Mouse (Mus musculus) C2C12 (cell line): ENCODE results near the gene Tmem273. TPM values are rescaled to one million over a fixed set of nuclear protein-coding genes. Genes with fewer than 3 reads are reported as not detected.

Experiments used
- H3K27me3 ChIP-seq: one replicate; pipeline ENCODE4 v1.6.1; 2011; ENCODE audit not compliant: control insufficient read depth, insufficient read depth, insufficient read length
- H3K36me3 ChIP-seq: one replicate; pipeline ENCODE4 v1.6.1; 2011; ENCODE audit not compliant: control insufficient read depth, insufficient read depth
- H3K4me3 ChIP-seq: one replicate; pipeline ENCODE4 v1.5.1; 2011; ENCODE audit warnings: mild to moderate bottlenecking, control low read depth; ENCODE audit not compliant: poor library complexity, insufficient read depth, severe bottlenecking
- H3K79me2 ChIP-seq: one replicate; pipeline ENCODE4 v1.6.1; 2011; ENCODE audit not compliant: control insufficient read depth, insufficient read depth
- H3K79me3 ChIP-seq: one replicate; pipeline ENCODE4 v1.6.1; 2011; ENCODE audit warnings: low read depth, control low read depth
- H3ac ChIP-seq: one replicate; pipeline ENCODE3; 2011; ENCODE audit warnings: low read depth; ENCODE audit not compliant: control insufficient read depth, insufficient read length
- CEBPB ChIP-seq: IDR thresholded peaks from one replicate; pipeline ENCODE4 v1.6.1; 2011; ENCODE audit warnings: low read depth, mild to moderate bottlenecking, control low read depth, moderate library complexity
- CTCF ChIP-seq: IDR thresholded peaks from one replicate; pipeline ENCODE4 v1.5.1; 2011; ENCODE audit not compliant: control insufficient read depth, insufficient read depth, insufficient read length
- FOSL1 ChIP-seq: IDR thresholded peaks from one replicate; pipeline ENCODE4 v1.8.0; 2011; ENCODE audit warnings: mild to moderate bottlenecking, low read length; ENCODE audit not compliant: poor library complexity, insufficient read depth, severe bottlenecking
- MAX ChIP-seq: IDR thresholded peaks from one replicate; pipeline ENCODE4 v1.6.1; 2011; ENCODE audit warnings: mild to moderate bottlenecking, control low read depth
- MYOD1 ChIP-seq: IDR thresholded peaks from one replicate; pipeline ENCODE4 v1.6.1; 2011; ENCODE audit warnings: low read depth; ENCODE audit not compliant: control insufficient read depth, insufficient read length
- MYOG ChIP-seq: IDR thresholded peaks from one replicate; pipeline ENCODE4 v1.6.1; 2011; ENCODE audit not compliant: control insufficient read depth, insufficient read length; ENCODE audit errors: extremely low read depth
- USF1 ChIP-seq: IDR thresholded peaks from one replicate; pipeline ENCODE4 v1.6.1; 2011; ENCODE audit warnings: low read depth, mild to moderate bottlenecking, control low read depth, moderate library complexity
- long read RNA-seq, 2 experiments: library from polyadenylated mRNA; unstranded; transcript quantifications; one replicate each; pipeline ENCODE4 v2.0.0; 2019 to 2020
- polyA plus RNA-seq: library from polyadenylated mRNA; unstranded; fragments of >200 nt; fragmentation: generic; extraction: Trizol; gene quantifications from one replicate; pipeline ENCODE4 v1.2.1, GENCODE M21; 2012; ENCODE audit warnings: missing spikeins

The Tmem273 gene
- polyA plus RNA-seq: 0.05 TPM
- long read RNA-seq, experiment 1: 0 reads
- long read RNA-seq, experiment 2: 0 reads

- Histone ChIP-seq H3K4me3 (no peak within 1 kb of the TSS), H3ac (no peak within 1 kb of the TSS), H3K27me3 (no peaks in the 10 kb centered on the region), H3K79me3 (no peaks in the 10 kb centered on the region), H3K79me2 (no peaks in the 10 kb centered on the region), H3K36me3 (no peaks in the 10 kb centered on the region)
- TF ChIP-seq USF1: no peak
These were observed at the start of gene Tmem273 for GRCm38 (mm10) chr14:32785556-32786130. Gene Tmem273 (plus strand): TSS chr14:32785963.

DNA sequence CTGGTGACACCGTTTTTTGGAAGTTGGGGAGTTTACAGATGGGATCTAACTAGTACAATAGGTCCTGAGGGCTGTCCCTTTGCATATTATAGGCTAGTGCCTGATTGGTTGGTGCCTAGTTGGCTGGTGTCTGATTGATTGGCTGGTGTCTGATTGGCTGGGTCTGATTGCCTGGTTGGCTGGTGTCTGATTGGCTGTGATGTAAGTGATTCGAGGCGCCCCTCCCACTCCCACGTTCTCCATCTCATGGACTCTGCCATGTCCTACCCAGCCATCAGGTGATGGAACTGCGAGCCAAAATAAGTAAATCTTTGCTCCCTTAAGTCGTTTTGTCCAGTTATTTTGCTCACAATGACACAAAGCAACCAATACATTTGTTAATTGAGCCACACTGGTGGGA lies 49.2 kb upstream of the Tmem273 start:
- no peak overlapping the region for H3ac ChIP-seq
- H3K27me3 ChIP-seq: peaks cover 17% of the 10 kb centered on the region
- no peak for TF ChIP-seq USF1
- no peak for TF ChIP-seq MYOG
- TF ChIP-seq CTCF: no peak
- no peak for TF ChIP-seq MYOD1
- no peaks in the 10 kb centered on the region for H3K36me3 ChIP-seq
- no peaks in the 10 kb centered on the region for H3K79me2 ChIP-seq
- no peaks in the 10 kb centered on the region for H3K79me3 ChIP-seq
- H3K4me3 ChIP-seq: no peak overlapping the region

GRCm38 (mm10) chr14:32738586-32738985 lies 47.2 kb upstream of the Tmem273 start:
- Histone ChIP-seq H3K4me3 (no peak overlapping the region), H3K36me3 (no peaks in the 10 kb centered on the region), H3K79me2 (no peaks in the 10 kb centered on the region), H3ac (no peak overlapping the region), H3K79me3 (no peaks in the 10 kb centered on the region), H3K27me3 (peaks cover 17% of the 10 kb centered on the region)
- TF ChIP-seq CEBPB (no peak), USF1 (no peak), CTCF (no peak), MAX (no peak), FOSL1 (no peak)

DNA sequence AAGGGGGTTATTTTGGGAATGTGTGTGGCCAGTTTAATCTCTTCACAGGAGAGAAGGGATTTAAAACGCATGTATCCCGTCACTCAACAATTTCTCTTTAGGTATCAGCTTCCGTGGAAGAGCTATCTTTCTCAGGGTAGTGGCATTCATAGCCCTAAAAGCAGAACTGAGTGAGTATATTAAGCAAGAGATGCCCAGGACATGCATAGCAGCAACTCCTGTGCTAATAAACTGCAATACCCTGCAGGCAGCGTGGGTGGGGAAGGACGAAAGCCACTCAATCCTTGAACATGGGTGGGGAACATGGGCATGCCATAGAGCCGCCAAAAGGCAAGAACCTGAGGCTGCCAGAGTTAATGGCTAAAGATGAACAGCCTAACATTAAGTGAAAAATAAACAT lies 37.2 kb upstream of the Tmem273 start:
- H3ac ChIP-seq: no peak overlapping the region
- no peak overlapping the region for H3K4me3 ChIP-seq
- H3K79me2 ChIP-seq: no peaks in the 10 kb centered on the region
- H3K79me3 ChIP-seq: no peaks in the 10 kb centered on the region
- no peaks in the 10 kb centered on the region for H3K36me3 ChIP-seq
- H3K27me3 ChIP-seq: peaks cover 26% of the 10 kb centered on the region
- TF ChIP-seq MAX (no peak), MYOG (no peak), CEBPB (no peak), CTCF (no peak), FOSL1 (no peak), MYOD1 (no peak), USF1 (no peak)

DNA sequence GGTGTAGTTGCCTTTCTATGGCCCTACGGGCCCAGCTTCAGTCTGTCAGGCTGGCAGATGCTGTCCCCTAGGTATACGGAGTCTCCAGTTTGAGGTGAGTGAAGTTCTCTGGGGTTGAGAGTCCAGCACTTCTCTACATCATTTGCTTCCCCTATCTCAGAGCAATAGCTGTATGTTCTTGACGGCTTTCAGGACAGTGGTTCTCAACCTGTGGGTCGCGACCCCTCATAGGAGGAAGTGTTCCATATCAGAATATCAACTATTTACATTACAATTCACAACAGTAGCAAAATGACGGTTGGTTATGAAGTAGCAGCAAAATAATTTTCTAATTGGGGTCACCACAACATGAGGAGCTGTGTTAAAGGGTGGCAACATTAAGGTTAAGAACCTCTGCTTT lies 35.0 kb upstream of the Tmem273 start:
- no peaks in the 10 kb centered on the region for H3K36me3 ChIP-seq
- no peaks in the 10 kb centered on the region for H3K79me2 ChIP-seq
- no peaks in the 10 kb centered on the region for H3K79me3 ChIP-seq
- no peak overlapping the region for H3K4me3 ChIP-seq
- H3K27me3 ChIP-seq: peaks cover 26% of the 10 kb centered on the region
- TF ChIP-seq MYOG: no peak
- TF ChIP-seq MYOD1: no peak
- no peak for TF ChIP-seq CEBPB
- no peak for TF ChIP-seq FOSL1
- no peak for TF ChIP-seq USF1
- TF ChIP-seq CTCF: no peak
- TF ChIP-seq MAX: no peak
- H3ac ChIP-seq: no peak overlapping the region

- Histone ChIP-seq H3ac (no peak overlapping the region), H3K4me3 (no peak overlapping the region), H3K36me3 (no peaks in the 10 kb centered on the region), H3K79me2 (no peaks in the 10 kb centered on the region), H3K79me3 (no peaks in the 10 kb centered on the region), H3K27me3 (peaks cover 13% of the 10 kb centered on the region)
- TF ChIP-seq CTCF (no peak), USF1 (no peak), MYOG (no peak), MYOD1 (no peak), MAX (no peak), CEBPB (no peak), FOSL1 (no peak)
These were observed 31.5 kb upstream of the Tmem273 start for GRCm38 (mm10) chr14:32754286-32754685.
